Mouse (Mus musculus) bone marrow macrophage, adult 2 months (primary cell): ENCODE results near the gene Dcaf4.

Experiments
- CTCF ChIP-seq: IDR thresholded peaks from 2 replicates; pipeline ENCODE4 v1.5.1; 2012; ENCODE audit warnings: low read depth, mild to moderate bottlenecking, low read length, moderate library complexity
- POLR2A ChIP-seq: IDR thresholded peaks from 2 replicates; pipeline ENCODE4 v1.6.1; 2012; ENCODE audit warnings: mild to moderate bottlenecking, low read depth, low read length, borderline replicate concordance

GRCm38 (mm10) chr12:83510586-83510985 lies 9.7 kb upstream of the Dcaf4 start:
- no peak for TF ChIP-seq CTCF
- no peak for TF ChIP-seq POLR2A
